Mouse (Mus musculus) CD4-positive naive resting alpha-beta T cell, adult 57 days (primary cell): ENCODE results near the gene Fam221b. TPM values are rescaled to one million over a fixed set of nuclear protein-coding genes. Genes with fewer than 3 reads are reported as not detected.

Experiments
- total RNA-seq: library from RNA; stranded (reverse); gene quantifications from one replicate; pipeline ENCODE4 v1.2.4, GENCODE M21; 2023

Fam221b gene
- not detected for total RNA-seq

DNA sequence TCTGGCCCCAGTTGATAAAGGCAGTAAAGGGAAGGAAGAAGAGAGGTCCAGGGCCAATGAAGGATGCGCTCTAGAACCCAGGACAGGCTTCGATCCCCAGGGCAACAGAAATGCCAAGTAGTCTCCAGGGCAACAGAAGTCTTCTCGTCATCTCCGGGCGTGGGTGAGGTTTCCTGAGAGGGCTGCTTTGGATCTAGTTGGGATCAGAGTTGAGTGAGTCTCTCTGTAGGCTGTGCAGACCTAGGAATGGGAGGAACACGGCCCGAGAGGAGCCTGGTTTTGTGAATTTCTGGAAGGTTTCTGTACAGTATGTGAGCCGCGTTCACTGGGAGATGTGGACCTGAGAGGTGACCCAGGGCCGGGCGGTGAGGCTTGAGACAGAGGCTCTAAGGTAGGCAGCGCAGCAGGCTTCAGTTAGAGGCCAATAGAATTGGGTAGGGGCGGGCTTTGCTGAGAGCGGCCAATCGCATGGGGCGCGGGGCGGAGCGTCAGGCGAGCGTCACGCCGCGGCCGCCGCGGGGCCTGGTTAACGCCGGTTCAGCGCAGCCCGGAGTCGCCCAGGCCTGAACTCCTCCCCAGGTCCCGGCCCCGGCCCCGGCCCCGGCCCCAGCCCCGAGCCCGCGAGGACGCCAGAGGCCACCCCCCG lies at the start of gene Fam221b, which contains the start of gene Tmem8b:
Fam221b (minus strand) TSS at position 364 of the 646 bp plus-strand sequence.
Tmem8b (plus strand) TSS at position 190 of the 646 bp plus-strand sequence.

DNA sequence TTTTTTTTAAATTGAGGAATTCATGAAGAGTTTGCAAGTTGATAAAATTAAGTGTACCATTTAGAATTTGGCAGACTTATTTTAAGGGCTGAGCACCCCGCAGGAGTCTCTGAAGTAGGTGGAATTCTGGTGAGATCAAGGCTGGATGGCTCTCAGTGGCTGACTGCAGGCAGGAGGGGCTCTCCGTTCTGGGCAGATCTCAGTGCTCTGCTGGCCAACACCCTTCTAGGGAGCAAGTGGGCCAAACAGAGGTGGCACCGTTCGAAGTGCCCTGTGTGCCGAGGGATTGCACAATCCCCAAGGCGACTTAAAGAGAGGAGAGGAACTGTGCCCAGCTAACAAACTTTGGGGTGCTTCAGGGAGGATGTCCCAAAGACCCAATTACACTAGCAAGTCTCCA lies 40.9 kb upstream of the Fam221b start, which contains the start of gene Olfr71:
Olfr71 (minus strand) TSS at position 387 of the 400 bp plus-strand sequence.

DNA sequence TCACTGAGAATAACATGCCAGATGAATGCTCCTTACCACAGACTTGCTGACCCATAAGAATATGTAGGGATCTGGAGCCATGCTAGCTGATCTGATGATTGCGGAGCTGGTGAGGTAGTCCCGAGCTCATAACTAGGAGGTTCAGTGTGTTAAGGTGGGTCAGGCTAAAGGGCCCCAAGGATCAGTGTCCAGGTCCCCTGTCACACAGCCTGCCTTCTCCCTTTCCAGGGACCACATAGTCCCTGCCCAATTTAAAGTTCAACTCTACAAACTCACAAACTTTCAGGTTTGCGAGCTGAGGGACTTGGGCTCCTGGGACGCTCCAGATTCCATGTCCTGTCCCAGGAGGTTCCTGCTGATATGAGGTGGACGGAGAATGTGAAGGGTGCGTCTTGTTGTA lies 31.8 kb upstream of the Fam221b start, which contains the start of gene Olfr70:
Olfr70 (minus strand) TSS at position 101 of the 400 bp plus-strand sequence.

DNA sequence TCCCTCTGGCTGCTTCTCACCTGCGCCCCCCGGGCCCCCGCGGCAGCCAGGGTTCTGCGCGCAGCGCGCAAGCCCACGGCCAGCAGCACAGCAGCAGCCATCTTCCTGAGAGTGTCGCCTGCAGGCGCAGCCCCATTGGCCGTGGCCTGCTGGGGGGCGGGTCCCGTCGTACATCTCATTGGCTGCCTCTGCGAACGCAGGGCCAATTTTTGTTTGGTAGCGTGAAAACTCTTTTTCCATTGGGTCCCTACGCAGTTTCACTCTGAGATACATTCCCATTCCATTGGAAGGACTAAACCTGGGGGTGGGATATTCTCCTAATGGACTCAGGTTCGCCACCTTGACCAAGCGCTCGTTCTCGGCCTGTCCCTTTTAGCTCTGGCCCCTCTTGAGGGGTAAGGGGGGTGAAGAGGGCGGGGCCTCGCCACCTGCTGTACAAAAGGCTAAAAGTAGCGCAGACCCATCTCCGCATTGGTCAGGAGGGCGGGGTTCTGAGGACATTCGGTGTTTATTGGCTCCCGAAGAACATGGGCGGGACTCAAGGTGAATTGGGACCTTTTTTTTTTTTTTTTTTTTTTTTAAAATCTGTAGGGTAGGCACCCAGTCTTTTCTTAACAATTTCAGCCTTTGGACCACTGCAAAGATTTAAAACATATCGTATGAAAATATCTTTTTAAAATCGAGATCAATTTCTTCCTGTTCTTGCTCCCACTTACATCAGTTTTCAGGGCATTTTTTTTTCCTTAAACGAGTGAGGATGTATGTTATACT lies 12.4 kb downstream of the Fam221b start, which contains the start of gene Hint2:
Hint2 (minus strand) TSS at position 128 of the 771 bp plus-strand sequence.

DNA sequence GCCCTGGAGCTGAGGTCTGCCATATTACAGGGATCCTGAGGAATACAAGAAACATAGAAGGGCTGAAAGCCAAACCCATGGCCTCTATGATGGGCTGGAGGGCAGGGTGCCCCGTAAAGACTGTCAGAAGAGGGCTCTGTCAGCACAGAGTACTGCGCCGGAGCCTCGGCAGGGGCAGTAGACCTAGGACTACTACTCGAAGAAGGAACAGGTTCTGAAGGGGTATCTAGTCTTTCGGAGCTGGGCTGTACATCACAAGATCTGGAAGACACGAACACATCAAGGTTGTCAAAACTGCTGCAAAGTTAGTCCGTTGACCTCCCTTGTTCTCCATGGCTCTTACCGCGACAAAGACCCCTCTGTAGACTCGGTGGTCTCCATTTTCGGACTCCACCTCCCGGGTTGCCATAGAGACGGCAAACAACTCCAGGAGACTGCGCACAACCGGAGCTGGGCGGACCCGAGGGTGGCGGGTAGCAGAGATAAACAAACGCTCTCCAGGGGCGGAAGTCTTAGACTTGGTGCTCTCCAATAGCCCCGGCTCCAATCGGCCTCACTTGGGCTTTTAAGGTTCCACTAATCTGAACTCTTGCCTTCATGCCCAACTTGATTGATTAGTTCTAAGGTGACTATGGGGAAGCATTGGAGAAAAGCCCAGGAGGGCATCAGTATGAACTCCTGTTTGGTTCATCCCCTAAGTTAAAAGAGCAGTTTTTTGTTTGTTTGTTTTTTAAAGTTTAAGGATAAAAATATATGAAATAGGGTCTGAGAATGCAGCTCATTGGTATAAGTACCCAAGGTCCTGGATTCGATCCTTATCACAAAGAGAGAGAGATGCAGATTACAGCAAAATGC lies 15.6 kb downstream of the Fam221b start, which contains the start of gene Spag8:
Spag8 (minus strand) TSS at position 434 of the 855 bp plus-strand sequence.

DNA sequence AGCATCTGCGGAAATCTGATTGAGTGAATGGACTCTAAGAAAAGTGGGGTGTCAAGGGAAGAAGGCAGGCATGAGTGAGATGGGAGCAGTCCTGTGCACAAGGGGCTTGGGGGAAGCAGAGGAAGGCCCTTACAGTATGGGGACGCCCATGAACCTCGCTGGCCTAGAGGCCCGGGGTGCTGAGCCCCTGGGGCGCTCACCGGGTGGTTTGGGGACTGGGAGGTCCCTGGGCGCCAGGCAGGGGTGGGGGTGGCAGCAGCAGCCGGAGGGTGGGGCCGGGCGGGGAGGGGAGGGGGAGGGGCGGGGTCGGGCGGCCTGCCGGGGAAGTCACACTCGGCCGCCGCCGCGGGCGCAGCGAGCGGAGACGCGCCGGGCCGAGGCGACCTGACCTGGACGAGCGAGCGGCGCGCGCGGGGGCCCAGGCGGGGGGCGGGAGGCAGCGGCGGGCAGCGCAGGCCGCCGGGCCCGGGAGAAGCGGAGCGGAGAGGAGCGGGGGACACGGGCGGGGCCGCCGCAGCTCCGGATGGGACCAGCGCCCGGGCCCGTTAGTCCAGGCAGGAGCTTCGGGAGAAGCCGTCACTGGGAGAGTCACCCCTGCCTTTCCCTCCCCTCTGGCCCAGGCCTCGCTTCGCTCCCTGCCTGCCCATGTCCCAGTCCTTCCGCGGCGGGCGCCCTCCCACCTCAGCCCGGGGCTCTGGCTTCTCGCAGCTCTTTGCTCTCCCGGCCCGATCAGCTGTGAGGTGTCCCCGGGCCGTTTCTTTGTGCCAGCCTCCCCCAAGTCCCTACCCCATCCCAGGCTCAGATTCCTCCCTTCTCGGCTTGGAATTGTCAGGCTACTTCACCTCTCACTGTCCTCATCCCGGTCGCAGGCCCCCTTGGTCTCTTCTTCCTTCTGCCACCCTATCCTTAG lies 37.6 kb downstream of the Fam221b start, which contains the start of gene Npr2:
Npr2 (plus strand) TSS at position 890 of the 910 bp plus-strand sequence.

Other genes starting within 250 kb of the Fam221b start
- gene Fam166b, start 240.0 kb downstream of the Fam221b start, total RNA-seq: not detected
- gene Tesk1, start 227.2 kb downstream of the Fam221b start, total RNA-seq: 49.4 TPM
- gene Cd72, start 214.5 kb downstream of the Fam221b start, total RNA-seq: 32.7 TPM
- 77.8 TPM for gene Sit1, start 185.4 kb downstream of the Fam221b start, total RNA-seq
- 35.4 TPM for gene Ccdc107, start 176.2 kb downstream of the Fam221b start, total RNA-seq
- gene Arhgef39, start 169.4 kb downstream of the Fam221b start, total RNA-seq: 3.8 TPM
- not detected for gene Car9, start 162.2 kb downstream of the Fam221b start, total RNA-seq
- gene Tpm2, start 145.4 kb downstream of the Fam221b start, total RNA-seq: 1.3 TPM
- 72.7 TPM for gene Creb3, start 106.8 kb downstream of the Fam221b start, total RNA-seq
- 291 TPM for gene Tln1, start 106.5 kb downstream of the Fam221b start, total RNA-seq
- gene Rgp1, start 90.4 kb downstream of the Fam221b start, total RNA-seq: 56.6 TPM
- gene Gba2, start 90.3 kb downstream of the Fam221b start, total RNA-seq: 37.6 TPM
- not detected for gene Msmp, start 84.7 kb downstream of the Fam221b start, total RNA-seq
- not detected for gene Npr2, start 37.2 kb downstream of the Fam221b start, total RNA-seq
- gene Spag8, start 15.6 kb downstream of the Fam221b start, total RNA-seq: not detected
- gene Hint2, start 12.7 kb downstream of the Fam221b start, total RNA-seq: 19.1 TPM
- gene Tmem8b, start 174 bp downstream of the Fam221b start, total RNA-seq: 4.1 TPM
- not detected for gene Olfr70, start 31.7 kb upstream of the Fam221b start, total RNA-seq
- gene Olfr71, start 41.1 kb upstream of the Fam221b start, total RNA-seq: not detected
- not detected for gene Hrct1, start 58.0 kb upstream of the Fam221b start, total RNA-seq
- not detected for gene Spaar, start 60.9 kb upstream of the Fam221b start, total RNA-seq
- not detected for gene Olfr159, start 101.9 kb upstream of the Fam221b start, total RNA-seq
- gene Olfr156, start 154.8 kb upstream of the Fam221b start, total RNA-seq: not detected
- gene Olfr157, start 171.1 kb upstream of the Fam221b start, total RNA-seq: not detected
- gene Olfr155, start 182.4 kb upstream of the Fam221b start, total RNA-seq: not detected
- gene Reck, start 206.4 kb upstream of the Fam221b start, total RNA-seq: 2.3 TPM